Mouse (Mus musculus): ENCODE measurements at regions not wholly inside any gene's neighbourhood (a gene's known extent, or its start where the extent isn't known, plus 50 kb on each side); places are given as distances from the start of the nearest gene placed in this dataset.

DNA sequence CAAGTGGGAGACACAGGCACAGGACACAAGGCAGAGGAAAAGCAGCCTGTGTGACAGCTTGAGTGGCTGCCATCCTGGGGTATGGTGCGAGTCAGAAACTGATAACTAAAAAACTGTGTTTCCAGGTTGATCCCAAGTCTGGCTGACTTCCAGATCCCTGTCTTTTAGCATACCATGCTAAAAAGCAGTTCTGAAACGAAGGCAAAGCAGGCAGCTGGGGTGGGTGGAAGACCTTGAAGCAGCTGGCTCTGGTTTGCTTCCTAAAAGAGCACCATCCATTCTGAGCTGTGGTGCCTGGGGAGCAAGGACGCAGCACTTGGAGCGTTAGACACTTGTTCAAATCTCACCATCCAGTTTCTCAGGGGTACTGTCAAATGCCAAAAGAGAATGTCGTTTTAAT lies 192.5 kb upstream of the Dusp10 start:
- no peak overlapping the region for H3K4me3 ChIP-seq (ENCODE audit: low read depth, low read length)
- no peak overlapping the region for H3K27ac ChIP-seq (ENCODE audit: low read length)
- WGBS: 48% methylated on average over 5 of the region's 5 CpGs
- H3K4me1 ChIP-seq (ENCODE audit: insufficient read depth, low read depth, low read length): no peaks in the 10 kb centered on the region
- no peak for ATAC-seq
- no peaks in the 10 kb centered on the region for H3K36me3 ChIP-seq (ENCODE audit: insufficient read depth, low read length)
- no peaks in the 10 kb centered on the region for H3K27me3 ChIP-seq (replicated peaks; ENCODE audit: insufficient read depth, low read length)
- DNase-seq (ENCODE audit: low spot score): no peak
- no peak overlapping the region for H3K9ac ChIP-seq (replicated peaks; ENCODE audit: low read depth)
- H3K4me2 ChIP-seq (replicated peaks; ENCODE audit: low read depth, low read length): no peak overlapping the region
- H3K9me3 ChIP-seq (ENCODE audit: low read length): no peaks in the 10 kb centered on the region
- no peak for TF ChIP-seq CTCF (IDR thresholded peaks at IDR 0.05)

DNA sequence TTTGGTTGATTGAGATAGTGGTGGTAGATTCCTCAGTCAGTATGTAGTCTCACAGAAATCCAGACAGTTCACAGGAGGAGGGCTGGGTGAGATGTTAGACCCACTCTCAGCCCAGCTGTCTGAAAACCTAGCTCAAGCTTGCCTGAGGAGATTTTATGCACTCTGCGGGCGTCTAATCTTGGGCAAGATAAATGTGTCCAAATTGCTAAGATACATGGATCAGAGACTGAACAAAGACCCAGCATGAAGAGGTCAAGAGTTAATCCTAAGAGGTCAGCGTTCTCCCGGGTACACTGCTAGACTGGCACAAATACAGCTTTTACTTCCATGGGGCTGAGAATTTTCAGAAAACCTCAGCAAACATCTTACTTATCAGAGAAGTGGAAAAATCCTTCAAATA lies 186.8 kb upstream of the Dusp10 start:
- Histone ChIP-seq H3K9me3 (ENCODE audit: low read length) (no peaks in the 10 kb centered on the region), H3K9ac (replicated peaks; ENCODE audit: low read depth) (no peak overlapping the region), H3K4me2 (replicated peaks; ENCODE audit: low read depth, low read length) (no peak overlapping the region), H3K27ac (ENCODE audit: low read length) (no peak overlapping the region), H3K4me1 (ENCODE audit: insufficient read depth, low read depth, low read length) (no peaks in the 10 kb centered on the region), H3K36me3 (ENCODE audit: insufficient read depth, low read length) (no peaks in the 10 kb centered on the region), H3K4me3 (ENCODE audit: low read depth, low read length) (no peak overlapping the region), H3K27me3 (replicated peaks; ENCODE audit: insufficient read depth, low read length) (no peaks in the 10 kb centered on the region)
- DNase-seq (ENCODE audit: low spot score): no peak
- WGBS: 18% methylated on average over 4 of the region's 4 CpGs
- no peak for ATAC-seq
- TF ChIP-seq CTCF (IDR thresholded peaks at IDR 0.05) (no peak), EP300 (IDR thresholded peaks at IDR 0.05) (no peak)

DNA sequence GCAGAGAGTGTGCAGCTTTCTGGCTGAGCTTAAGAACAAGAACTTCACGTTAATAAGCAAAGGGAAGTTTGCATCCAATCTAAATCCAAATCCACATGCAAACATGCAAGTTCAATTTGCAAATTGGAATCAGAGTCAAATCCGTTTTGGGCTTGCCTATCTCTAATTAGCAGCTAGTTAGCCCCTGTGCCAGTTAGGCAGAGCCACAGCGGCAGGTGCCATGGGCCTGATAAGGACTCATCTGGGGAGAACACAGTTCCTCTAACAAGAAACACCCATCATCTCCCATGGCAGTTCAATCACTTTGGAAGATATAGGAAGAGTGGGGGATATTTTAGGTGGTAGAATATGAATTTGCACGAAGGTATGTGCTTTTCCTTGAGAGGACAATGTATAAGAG lies 168.0 kb upstream of the Dusp10 start:
- H3K9ac ChIP-seq (replicated peaks; ENCODE audit: low read depth): no peak overlapping the region
- no peak overlapping the region for H3K4me3 ChIP-seq (ENCODE audit: low read depth, low read length)
- no peak for ATAC-seq
- H3K27ac ChIP-seq (ENCODE audit: low read length): no peak overlapping the region
- H3K36me3 ChIP-seq (ENCODE audit: insufficient read depth, low read length): no peaks in the 10 kb centered on the region
- DNase-seq (ENCODE audit: low spot score): no peak
- no peaks in the 10 kb centered on the region for H3K9me3 ChIP-seq (ENCODE audit: low read length)
- TF ChIP-seq EP300 (IDR thresholded peaks at IDR 0.05) (no peak), CTCF (IDR thresholded peaks at IDR 0.05) (no peak)
- no peaks in the 10 kb centered on the region for H3K4me1 ChIP-seq (ENCODE audit: insufficient read depth, low read depth, low read length)
- H3K27me3 ChIP-seq (replicated peaks; ENCODE audit: insufficient read depth, low read length): no peaks in the 10 kb centered on the region
- H3K4me2 ChIP-seq (replicated peaks; ENCODE audit: low read depth, low read length): no peak overlapping the region
- 62% methylated on average over 4 of the region's 4 CpGs for WGBS

DNA sequence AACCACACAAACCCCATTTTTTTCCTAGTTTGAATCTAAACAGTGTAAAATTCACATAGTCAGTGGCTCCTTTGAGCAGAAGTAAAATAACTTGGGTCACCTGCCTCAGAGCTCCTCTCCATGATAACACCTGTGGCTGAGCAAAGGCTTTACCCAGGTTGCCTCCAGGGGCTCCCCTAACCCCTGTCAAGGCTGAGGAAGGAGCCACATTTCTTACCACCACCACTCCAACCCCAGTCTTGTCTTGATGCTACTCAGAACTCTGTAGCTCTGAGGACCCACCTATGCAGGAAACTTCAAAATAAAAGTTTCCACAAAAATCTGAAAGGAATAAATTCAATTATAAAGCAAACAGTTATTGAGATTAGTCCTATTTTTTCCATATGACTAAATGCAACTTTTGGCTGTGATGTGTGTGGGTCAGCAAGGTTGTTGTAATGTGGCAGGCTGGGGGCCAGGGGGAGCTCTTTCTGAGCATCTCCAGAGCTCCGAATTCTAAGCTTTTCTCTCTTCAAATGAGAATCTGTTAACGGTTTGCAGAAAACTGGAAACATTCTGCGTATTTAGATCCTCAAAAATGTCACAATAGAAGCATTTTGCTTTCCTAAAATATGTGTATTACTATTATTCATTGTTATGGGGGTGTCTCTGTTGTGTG lies 159.0 kb upstream of the Dusp10 start:
- TF ChIP-seq CTCF (IDR thresholded peaks at IDR 0.05) (peak; percentile 41), EP300 (IDR thresholded peaks at IDR 0.05) (no peak)
- DNase-seq (ENCODE audit: low spot score) (no peak), ATAC-seq (no peak)
- Histone ChIP-seq H3K9me3 (ENCODE audit: low read length) (no peaks in the 10 kb centered on the region), H3K36me3 (ENCODE audit: insufficient read depth, low read length) (no peaks in the 10 kb centered on the region), H3K4me1 (ENCODE audit: insufficient read depth, low read depth, low read length) (no peaks in the 10 kb centered on the region), H3K27ac (ENCODE audit: low read length) (no peak overlapping the region), H3K9ac (replicated peaks; ENCODE audit: low read depth) (no peak overlapping the region), H3K4me3 (ENCODE audit: low read depth, low read length) (no peak overlapping the region), H3K27me3 (replicated peaks; ENCODE audit: insufficient read depth, low read length) (no peaks in the 10 kb centered on the region), H3K4me2 (replicated peaks; ENCODE audit: low read depth, low read length) (no peak overlapping the region)
- 66% methylated on average over 3 of the region's 3 CpGs for WGBS

DNA sequence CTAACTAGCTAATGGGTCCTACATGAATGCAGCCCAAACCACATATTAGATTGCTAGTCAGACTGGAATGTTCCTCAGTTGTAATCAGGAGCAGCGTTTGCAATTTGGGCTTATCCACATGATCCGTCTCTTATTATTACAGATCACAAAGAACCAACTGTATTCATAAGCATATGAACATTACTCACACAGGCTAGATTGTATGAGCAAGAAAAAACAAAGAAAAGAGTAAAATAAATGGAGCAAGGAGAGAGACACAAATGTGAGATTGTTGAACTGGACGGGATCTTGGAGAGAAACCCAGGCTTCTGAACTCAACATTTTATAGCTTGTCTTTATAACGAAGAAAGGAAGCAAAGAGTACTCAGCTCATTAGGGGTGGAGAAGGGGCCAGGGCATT lies 148.0 kb upstream of the Dusp10 start:
- no peaks in the 10 kb centered on the region for H3K36me3 ChIP-seq (ENCODE audit: insufficient read depth, low read length)
- no peak for ATAC-seq
- TF ChIP-seq CTCF (IDR thresholded peaks at IDR 0.05) (no peak), EP300 (IDR thresholded peaks at IDR 0.05) (no peak)
- no peak overlapping the region for H3K27ac ChIP-seq (ENCODE audit: low read length)
- H3K4me1 ChIP-seq (ENCODE audit: insufficient read depth, low read depth, low read length): no peaks in the 10 kb centered on the region
- no peak for DNase-seq (ENCODE audit: low spot score)
- H3K27me3 ChIP-seq (replicated peaks; ENCODE audit: insufficient read depth, low read length): no peaks in the 10 kb centered on the region
- 71% methylated on average over 4 of the region's 4 CpGs for WGBS
- H3K9me3 ChIP-seq (ENCODE audit: low read length): no peaks in the 10 kb centered on the region
- H3K4me2 ChIP-seq (replicated peaks; ENCODE audit: low read depth, low read length): no peak overlapping the region
- no peak overlapping the region for H3K9ac ChIP-seq (replicated peaks; ENCODE audit: low read depth)
- no peak overlapping the region for H3K4me3 ChIP-seq (ENCODE audit: low read depth, low read length)

DNA sequence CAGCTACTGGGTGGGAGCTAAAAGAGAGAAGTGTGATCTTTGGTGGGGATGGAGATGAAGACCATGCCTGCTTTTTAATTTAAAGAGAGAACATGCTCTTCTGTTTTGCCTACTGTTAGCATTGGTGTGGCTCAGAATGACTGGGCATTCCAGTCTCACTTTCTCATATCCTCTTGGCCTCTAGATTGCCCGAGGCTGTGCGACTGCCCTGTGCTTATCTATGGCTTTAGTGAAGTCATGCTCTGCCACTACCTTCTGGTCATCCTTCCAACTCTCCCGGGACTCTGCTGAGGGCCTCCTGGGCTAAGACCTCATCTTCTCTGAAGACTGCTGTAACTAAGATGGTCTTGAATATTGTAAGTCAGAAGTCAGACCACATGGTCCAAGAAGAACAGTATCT lies 147.5 kb upstream of the Dusp10 start:
- ATAC-seq (no peak), DNase-seq (ENCODE audit: low spot score) (no peak)
- no peak overlapping the region for H3K9ac ChIP-seq (replicated peaks; ENCODE audit: low read depth)
- no peak overlapping the region for H3K27ac ChIP-seq (ENCODE audit: low read length)
- no peak overlapping the region for H3K4me3 ChIP-seq (ENCODE audit: low read depth, low read length)
- H3K36me3 ChIP-seq (ENCODE audit: insufficient read depth, low read length): no peaks in the 10 kb centered on the region
- H3K4me2 ChIP-seq (replicated peaks; ENCODE audit: low read depth, low read length): no peak overlapping the region
- WGBS: 75% methylated on average over 3 of the region's 3 CpGs
- no peak for TF ChIP-seq CTCF (IDR thresholded peaks at IDR 0.05)
- H3K27me3 ChIP-seq (replicated peaks; ENCODE audit: insufficient read depth, low read length): no peaks in the 10 kb centered on the region
- no peaks in the 10 kb centered on the region for H3K9me3 ChIP-seq (ENCODE audit: low read length)
- no peaks in the 10 kb centered on the region for H3K4me1 ChIP-seq (ENCODE audit: insufficient read depth, low read depth, low read length)

DNA sequence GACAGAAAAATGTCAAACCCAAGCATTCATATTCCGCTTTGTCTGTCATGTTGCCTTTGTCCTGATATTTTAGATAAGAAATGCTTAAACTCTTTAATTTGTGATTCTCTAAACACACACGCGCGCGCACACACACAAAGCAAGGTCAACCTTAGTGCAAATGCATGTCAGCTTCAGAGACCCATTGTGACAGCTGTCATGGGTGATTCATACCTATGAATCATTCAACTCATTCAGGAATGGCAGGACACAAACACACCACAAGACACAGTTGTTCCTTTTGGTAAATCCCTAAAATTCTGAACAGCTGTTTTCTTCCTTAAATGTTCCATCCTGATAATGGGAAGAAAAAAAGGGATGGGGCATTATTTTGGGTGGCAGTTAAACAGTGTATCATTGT lies 144.1 kb upstream of the Dusp10 start:
- no peak overlapping the region for H3K4me2 ChIP-seq (replicated peaks; ENCODE audit: low read depth, low read length)
- ATAC-seq (no peak), DNase-seq (ENCODE audit: low spot score) (no peak)
- no peaks in the 10 kb centered on the region for H3K36me3 ChIP-seq (ENCODE audit: insufficient read depth, low read length)
- H3K9ac ChIP-seq (replicated peaks; ENCODE audit: low read depth): no peak overlapping the region
- TF ChIP-seq CTCF (IDR thresholded peaks at IDR 0.05): no peak
- no peak for TF ChIP-seq EP300 (IDR thresholded peaks at IDR 0.05)
- H3K9me3 ChIP-seq (ENCODE audit: low read length): no peaks in the 10 kb centered on the region
- H3K4me3 ChIP-seq (ENCODE audit: low read depth, low read length): no peak overlapping the region
- no peak overlapping the region for H3K27ac ChIP-seq (ENCODE audit: low read length)
- H3K27me3 ChIP-seq (replicated peaks; ENCODE audit: insufficient read depth, low read length): no peaks in the 10 kb centered on the region
- 92% methylated on average over 5 of the region's 5 CpGs for WGBS
- no peaks in the 10 kb centered on the region for H3K4me1 ChIP-seq (ENCODE audit: insufficient read depth, low read depth, low read length)

Measured in lung, postnatal 0 days (tissue).